Mouse (Mus musculus): ENCODE measurements around the gene Elf2. TPM values are rescaled to one million over a fixed set of nuclear protein-coding genes. Genes with fewer than 3 reads are reported as not detected.

Elf2 gene
- polyA plus RNA-seq, 1 experiment: 21.2 TPM

DNA sequence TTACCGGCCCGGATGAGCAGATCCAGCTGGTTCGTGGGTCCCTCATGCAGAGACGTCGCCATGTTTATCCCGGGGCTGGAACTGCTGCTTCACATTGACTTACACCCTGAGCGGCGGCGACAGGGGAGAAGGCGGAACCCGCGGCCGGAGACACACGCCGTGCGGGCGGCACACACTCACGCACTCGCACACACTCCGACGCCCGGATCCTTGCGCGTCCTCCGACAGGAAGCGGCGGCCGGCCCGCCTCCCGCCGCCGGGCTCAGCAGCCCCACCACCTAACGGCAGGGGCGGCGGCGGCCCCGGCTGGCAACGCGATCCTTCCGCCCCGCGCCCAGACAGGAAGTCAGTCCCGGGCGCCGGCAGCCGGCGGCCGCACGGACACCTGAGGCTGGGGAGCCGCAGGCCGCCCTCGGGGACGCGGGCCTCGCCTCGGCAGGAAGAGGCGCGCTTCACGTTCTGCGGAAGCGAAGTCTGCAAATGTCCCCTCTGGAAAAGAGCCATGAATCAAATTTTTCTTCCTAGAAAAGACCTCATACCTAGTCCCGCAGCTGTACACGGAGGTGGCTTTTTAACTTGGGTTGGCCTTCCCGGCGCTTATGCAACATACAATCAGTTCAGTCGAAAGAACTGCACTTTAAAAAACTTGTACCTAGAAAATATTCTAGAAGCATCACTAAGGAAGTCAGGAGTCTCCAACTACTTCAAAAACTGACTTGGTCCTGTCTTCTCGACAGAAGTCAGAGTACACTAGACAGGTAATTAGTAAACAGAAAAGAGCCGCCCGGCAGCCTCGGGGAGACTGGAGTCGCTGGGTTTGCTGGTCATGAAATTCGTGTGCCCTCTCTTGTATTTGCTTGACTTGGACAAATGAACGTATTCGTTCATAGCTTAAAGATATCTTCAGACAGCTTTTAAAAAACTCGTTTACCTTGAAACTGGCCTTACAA is 63.0 kb downstream of the Elf2 start:
- 1% methylated on average over 75 of the region's 75 CpGs for WGBS
- H3K27ac ChIP-seq (ENCODE audit: insufficient read depth, low read depth, low read length): peak overlapping the region; percentile 98
- TF ChIP-seq POLR2A (IDR thresholded peaks at IDR 0.05; ENCODE audit: low read depth, low read length): peak; percentile 26; the same call in 1 of the 2 replicates
- no peak for TF ChIP-seq CTCF (IDR thresholded peaks at IDR 0.05; ENCODE audit: extremely low read depth, insufficient read length, insufficient replicate concordance, low read depth, low read length)

DNA sequence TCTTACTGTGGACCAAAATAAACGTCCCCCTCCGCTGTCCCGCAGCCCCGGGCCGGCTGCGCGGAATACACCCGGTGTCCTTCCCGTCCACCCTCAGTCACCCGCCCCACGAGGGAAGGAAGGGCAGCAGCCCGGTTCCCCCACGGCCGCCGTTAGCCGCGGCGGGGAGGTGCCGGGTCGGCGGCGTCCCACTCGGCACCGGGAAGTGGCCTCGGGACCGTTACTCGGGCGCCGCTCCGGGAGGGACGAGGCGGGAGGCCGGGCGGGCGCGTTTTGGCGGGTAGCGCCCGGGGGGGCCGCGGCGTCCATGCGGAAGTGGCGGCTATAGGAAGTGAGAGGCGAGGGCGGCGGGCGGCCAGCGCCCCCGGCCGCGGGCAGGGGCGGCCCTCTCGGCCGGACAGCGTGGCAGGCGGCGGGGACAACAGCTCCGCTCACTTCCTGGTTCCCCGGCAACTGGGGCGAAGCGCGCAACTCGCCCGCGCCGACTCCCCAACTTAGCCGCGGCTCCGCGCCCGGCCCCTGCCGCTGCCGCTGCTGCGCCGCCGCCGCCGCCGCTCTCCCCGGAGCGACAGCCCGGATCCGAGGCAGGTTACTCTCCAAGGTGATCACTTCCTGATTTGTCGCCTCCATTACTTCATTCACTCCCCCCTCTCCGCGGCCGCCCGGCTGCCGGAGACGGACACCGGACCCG is 63.9 kb downstream of the Elf2 start:
- Histone ChIP-seq H3K4me1 (ENCODE audit: control insufficient read depth, insufficient read depth, insufficient read length, low read length) (peaks cover 2% of the 10 kb centered on the region; the same call in 1 of the 2 replicates), H3K36me3 (ENCODE audit: control insufficient read depth, insufficient read depth, low read length) (no peaks in the 10 kb centered on the region; the same call in 1 of the 2 replicates), H3K27ac (ENCODE audit: insufficient read depth, low read depth, low read length) (peak overlapping the region; percentile 98), H3K4me3 (ENCODE audit: low read depth, low read length) (peak overlapping the region; percentile 99), H3K27me3 (ENCODE audit: control insufficient read depth, insufficient read depth, low read length) (no peaks in the 10 kb centered on the region)
- under 1% methylated on average over 89 of the region's 93 CpGs for WGBS
- TF ChIP-seq POLR2A (IDR thresholded peaks at IDR 0.05; ENCODE audit: low read depth, low read length): no peak
- TF ChIP-seq CTCF (IDR thresholded peaks at IDR 0.05; ENCODE audit: extremely low read depth, insufficient read length, insufficient replicate concordance, low read depth, low read length): no peak

More for the DNA sequence above, 63.0 kb downstream of the Elf2 start:
- Histone ChIP-seq H3K4me3 (ENCODE audit: low read depth, low read length) (peak overlapping the region; percentile 99), H3K27me3 (ENCODE audit: control insufficient read depth, insufficient read depth, low read length) (no peaks in the 10 kb centered on the region), H3K4me1 (ENCODE audit: control insufficient read depth, insufficient read depth, insufficient read length, low read length) (peaks cover 2% of the 10 kb centered on the region; the same call in 1 of the 2 replicates), H3K36me3 (ENCODE audit: control insufficient read depth, insufficient read depth, low read length) (no peaks in the 10 kb centered on the region; the same call in 1 of the 2 replicates)

DNA sequence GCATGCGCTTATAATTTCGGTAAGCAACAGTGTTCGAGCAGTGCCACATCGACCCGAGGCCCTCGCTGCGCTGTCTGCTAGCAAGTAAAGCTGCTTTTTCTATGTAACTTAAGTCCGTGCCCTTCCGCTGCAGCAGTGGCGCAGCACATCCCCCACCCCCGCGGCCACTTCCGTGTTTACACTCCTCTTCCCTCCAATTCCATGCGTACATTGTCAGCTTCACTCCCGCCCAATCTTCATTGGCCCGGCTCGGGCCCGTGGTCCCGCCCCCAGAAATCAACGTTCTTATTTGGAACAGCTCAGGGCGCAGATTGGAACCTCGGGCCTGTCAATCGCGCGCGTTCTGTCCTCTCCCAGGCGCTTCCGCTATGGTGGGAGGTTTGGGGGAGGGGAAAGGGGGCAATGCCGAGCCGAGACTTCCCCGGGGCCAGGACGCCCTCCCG is 64.5 kb downstream of the Elf2 start:
- Histone ChIP-seq H3K4me1 (ENCODE audit: control insufficient read depth, insufficient read depth, insufficient read length, low read length) (peaks cover 2% of the 10 kb centered on the region; the same call in 1 of the 2 replicates), H3K4me3 (ENCODE audit: low read depth, low read length) (peak overlapping the region; percentile 99), H3K36me3 (ENCODE audit: control insufficient read depth, insufficient read depth, low read length) (no peaks in the 10 kb centered on the region; the same call in 1 of the 2 replicates), H3K27ac (ENCODE audit: insufficient read depth, low read depth, low read length) (peak overlapping the region; percentile 41), H3K27me3 (ENCODE audit: control insufficient read depth, insufficient read depth, low read length) (no peaks in the 10 kb centered on the region)
- TF ChIP-seq POLR2A (IDR thresholded peaks at IDR 0.05; ENCODE audit: low read depth, low read length) (peak; percentile 40; the same call in 1 of the 2 replicates), CTCF (IDR thresholded peaks at IDR 0.05; ENCODE audit: extremely low read depth, insufficient read length, insufficient replicate concordance, low read depth, low read length) (no peak)
- under 1% methylated on average over 33 of the region's 33 CpGs for WGBS

DNA sequence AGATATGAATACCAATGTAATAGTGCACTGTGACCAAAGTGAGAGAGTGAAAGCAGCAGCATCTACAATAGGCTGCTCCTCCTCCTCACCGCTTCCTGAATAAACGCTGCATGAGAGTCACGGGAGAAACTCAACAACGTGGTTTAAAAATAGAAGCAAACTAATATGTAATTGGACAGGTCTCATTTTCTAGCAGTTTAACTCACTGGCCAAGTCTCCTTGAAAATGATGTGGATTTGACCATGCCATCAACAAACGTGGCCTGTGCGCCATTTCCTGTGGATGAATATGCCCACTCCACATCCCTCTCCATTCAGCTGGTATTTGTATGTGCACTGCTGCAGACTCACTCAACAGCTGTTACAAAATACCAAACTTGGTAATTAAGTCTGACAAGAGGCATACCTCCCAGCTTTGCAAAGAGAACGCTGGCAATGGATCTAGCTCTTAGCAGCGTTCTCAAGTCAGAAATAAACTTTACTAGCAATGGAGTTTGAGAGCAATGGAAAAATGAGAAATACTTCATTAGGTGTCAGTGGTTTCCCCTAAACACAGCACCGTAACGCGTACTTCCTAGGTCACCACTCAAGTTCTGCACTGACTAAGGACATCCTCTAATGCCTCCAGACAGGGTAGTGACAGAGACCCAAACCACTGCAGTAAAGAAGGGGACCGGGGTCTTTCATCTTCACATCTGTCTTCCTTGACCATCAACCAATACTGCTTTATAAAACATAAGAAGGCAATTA is 70.2 kb downstream of the Elf2 start:
- Histone ChIP-seq H3K36me3 (ENCODE audit: control insufficient read depth, insufficient read depth, low read length) (peaks cover 7% of the 10 kb centered on the region), H3K27me3 (ENCODE audit: control insufficient read depth, insufficient read depth, low read length) (no peaks in the 10 kb centered on the region), H3K4me3 (ENCODE audit: low read depth, low read length) (no peak overlapping the region), H3K4me1 (ENCODE audit: control insufficient read depth, insufficient read depth, insufficient read length, low read length) (peaks cover 2% of the 10 kb centered on the region; the same call in 1 of the 2 replicates), H3K27ac (ENCODE audit: insufficient read depth, low read depth, low read length) (peak overlapping the region; percentile 77)
- 61% methylated on average over 12 of the region's 12 CpGs for WGBS
- TF ChIP-seq CTCF (IDR thresholded peaks at IDR 0.05; ENCODE audit: extremely low read depth, insufficient read length, insufficient replicate concordance, low read depth, low read length): no peak
- TF ChIP-seq POLR2A (IDR thresholded peaks at IDR 0.05; ENCODE audit: low read depth, low read length): no peak

DNA sequence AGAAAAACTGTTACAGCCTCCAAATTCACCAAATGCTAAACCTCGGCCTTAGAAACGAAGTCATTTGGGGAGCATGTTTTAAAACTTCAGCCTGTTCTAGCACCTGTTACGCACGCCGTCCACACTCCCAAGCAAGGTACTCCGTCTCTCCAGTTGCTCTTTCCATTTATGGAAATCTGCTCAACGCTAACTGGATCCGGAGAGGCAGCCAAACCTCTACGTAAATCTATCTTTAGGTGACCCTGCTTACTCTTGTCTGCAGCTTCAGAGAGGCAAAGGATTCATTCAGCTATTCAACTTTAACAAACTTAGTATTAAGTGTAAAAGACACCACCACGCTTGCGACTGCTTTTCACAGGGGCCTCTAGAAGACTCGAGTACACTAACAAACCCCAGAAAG is 72.0 kb downstream of the Elf2 start:
- TF ChIP-seq CTCF (IDR thresholded peaks at IDR 0.05; ENCODE audit: extremely low read depth, insufficient read length, insufficient replicate concordance, low read depth, low read length): no peak
- TF ChIP-seq POLR2A (IDR thresholded peaks at IDR 0.05; ENCODE audit: low read depth, low read length): no peak
- H3K27me3 ChIP-seq (ENCODE audit: control insufficient read depth, insufficient read depth, low read length): no peaks in the 10 kb centered on the region
- H3K4me3 ChIP-seq (ENCODE audit: low read depth, low read length): no peak overlapping the region
- 77% methylated on average over 12 of the region's 12 CpGs for WGBS
- H3K4me1 ChIP-seq (ENCODE audit: control insufficient read depth, insufficient read depth, insufficient read length, low read length): no peaks in the 10 kb centered on the region
- H3K27ac ChIP-seq (ENCODE audit: insufficient read depth, low read depth, low read length): no peak overlapping the region
- H3K36me3 ChIP-seq (ENCODE audit: control insufficient read depth, insufficient read depth, low read length): peaks cover 23% of the 10 kb centered on the region

DNA sequence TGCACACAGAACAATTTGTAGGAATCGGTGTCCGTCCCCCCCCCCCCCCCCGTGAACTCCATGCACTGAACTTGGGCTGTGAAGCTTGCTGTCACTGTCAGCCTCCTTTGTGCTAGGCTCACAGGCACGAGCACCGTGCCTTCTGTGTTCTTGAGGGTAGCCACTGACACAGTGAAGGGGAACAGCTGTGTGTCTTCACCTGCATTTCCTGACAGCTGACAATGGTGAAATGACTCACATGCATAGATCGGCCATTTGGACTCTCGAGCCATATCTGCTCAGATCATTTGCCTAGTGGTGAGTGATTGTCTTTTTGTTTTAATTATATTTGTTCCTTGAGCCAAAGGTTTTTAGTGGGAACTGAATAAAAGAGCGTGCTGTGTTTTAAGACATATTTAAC is 77.5 kb downstream of the Elf2 start:
- peaks cover 61% of the 10 kb centered on the region for H3K36me3 ChIP-seq (ENCODE audit: control insufficient read depth, insufficient read depth, low read length)
- H3K4me3 ChIP-seq (ENCODE audit: low read depth, low read length): no peak overlapping the region
- H3K27ac ChIP-seq (ENCODE audit: insufficient read depth, low read depth, low read length): no peak overlapping the region
- H3K27me3 ChIP-seq (ENCODE audit: control insufficient read depth, insufficient read depth, low read length): no peaks in the 10 kb centered on the region
- TF ChIP-seq POLR2A (IDR thresholded peaks at IDR 0.05; ENCODE audit: low read depth, low read length) (no peak), CTCF (IDR thresholded peaks at IDR 0.05; ENCODE audit: extremely low read depth, insufficient read length, insufficient replicate concordance, low read depth, low read length) (no peak)
- H3K4me1 ChIP-seq (ENCODE audit: control insufficient read depth, insufficient read depth, insufficient read length, low read length): no peaks in the 10 kb centered on the region
- 77% methylated on average over 8 of the region's 8 CpGs for WGBS
